Mouse (Mus musculus): ENCODE measurements around the gene Cd274. TPM values are rescaled to one million over a fixed set of nuclear protein-coding genes. Genes with fewer than 3 reads are reported as not detected.
A peak's percentile ranks its signal among the peaks of the same experiment; 100 is the strongest.
"Not testable (repeated sequence)": the region's sequence is repeated elsewhere in the genome, so short reads cannot be mapped to it uniquely, and the experiment has no call there.

Gene Cd274
- polyA plus RNA-seq, 1 experiment = 52.6 TPM

DNA sequence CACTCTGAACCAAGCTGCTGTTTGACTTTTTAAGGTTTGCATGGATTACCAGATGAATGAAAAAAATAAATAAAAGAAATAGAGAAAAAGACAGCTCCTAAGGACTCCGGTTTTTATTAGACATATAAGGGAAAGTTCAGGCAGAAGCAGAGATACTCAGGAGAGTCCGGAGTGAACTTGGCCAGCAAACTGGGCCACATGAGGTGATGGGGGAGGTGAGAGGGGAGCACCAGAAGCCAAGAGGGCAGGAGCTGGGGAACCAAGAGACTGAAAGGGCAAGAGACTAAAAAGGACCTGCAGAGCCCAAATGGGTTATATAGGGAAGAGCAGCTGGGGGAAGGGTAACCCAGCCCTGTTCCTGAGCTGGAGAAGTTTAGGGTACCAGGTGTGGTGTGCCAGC, 27.5 kb downstream of the Cd274 start:
- H3K27ac ChIP-seq (replicated peaks; ENCODE audit: low read depth, low read length) = peak overlapping the region; percentile 93
- peaks cover 7% of the 10 kb centered on the region; the same call in 1 of the 2 replicates for H3K4me1 ChIP-seq (ENCODE audit: control insufficient read depth, insufficient read depth, insufficient read length, low read length)
- no peak overlapping the region for H3K4me3 ChIP-seq (ENCODE audit: insufficient read depth, low read depth, low read length)

DNA sequence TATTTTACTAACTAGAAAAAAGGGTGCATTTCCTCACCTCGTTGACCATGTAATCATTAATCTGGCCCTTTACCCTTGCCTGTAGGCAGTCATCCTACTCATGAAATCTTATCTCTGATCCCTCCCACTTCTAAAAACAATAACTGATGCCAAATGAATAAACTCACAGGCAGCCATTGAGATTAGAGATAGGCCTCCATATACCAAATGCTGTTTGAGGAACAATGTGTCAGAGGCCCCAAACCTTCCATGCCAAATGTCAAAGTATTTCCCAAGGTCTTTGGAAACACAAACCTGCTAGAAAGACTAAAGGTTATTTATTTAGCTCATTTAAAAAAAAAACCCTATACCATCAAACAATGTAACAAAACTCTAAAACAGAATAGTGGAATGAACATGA, 29.1 kb downstream of the Cd274 start:
- H3K4me1 ChIP-seq (ENCODE audit: control insufficient read depth, insufficient read depth, insufficient read length, low read length) = peaks cover 5% of the 10 kb centered on the region; the same call in 1 of the 2 replicates
- no peak overlapping the region for H3K4me3 ChIP-seq (ENCODE audit: insufficient read depth, low read depth, low read length)
- 0 out of 2 replicates have a peak overlapping the region, but pooled peaks have one; percentile 55 for H3K27ac ChIP-seq (replicated peaks; ENCODE audit: low read depth, low read length)

DNA sequence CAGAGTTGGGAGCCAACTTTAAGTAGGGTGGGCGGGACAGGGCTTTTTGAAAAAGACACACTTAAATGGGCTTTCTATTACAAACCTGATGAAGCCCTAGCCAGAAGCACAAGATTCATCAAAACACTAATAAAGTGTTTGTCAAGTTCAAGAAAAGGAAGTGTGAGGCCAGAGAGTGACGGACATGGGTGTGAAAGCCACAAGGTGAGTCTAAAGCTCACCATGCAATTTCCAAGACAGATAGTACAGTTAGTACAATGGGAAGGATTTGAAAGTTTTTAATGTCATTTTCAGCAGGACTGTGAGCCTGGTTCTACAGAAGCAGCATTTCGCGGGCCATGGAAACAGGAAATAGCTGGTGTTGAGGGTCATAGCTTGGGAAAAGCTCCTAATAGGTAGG, 32.5 kb downstream of the Cd274 start:
- Histone ChIP-seq H3K27ac (replicated peaks; ENCODE audit: low read depth, low read length) (no peak overlapping the region), H3K4me3 (ENCODE audit: insufficient read depth, low read depth, low read length) (no peak overlapping the region), H3K4me1 (ENCODE audit: control insufficient read depth, insufficient read depth, insufficient read length, low read length) (0 out of 2 replicates have a peak, but pooled peaks cover 3% of the 10 kb centered on the region)

DNA sequence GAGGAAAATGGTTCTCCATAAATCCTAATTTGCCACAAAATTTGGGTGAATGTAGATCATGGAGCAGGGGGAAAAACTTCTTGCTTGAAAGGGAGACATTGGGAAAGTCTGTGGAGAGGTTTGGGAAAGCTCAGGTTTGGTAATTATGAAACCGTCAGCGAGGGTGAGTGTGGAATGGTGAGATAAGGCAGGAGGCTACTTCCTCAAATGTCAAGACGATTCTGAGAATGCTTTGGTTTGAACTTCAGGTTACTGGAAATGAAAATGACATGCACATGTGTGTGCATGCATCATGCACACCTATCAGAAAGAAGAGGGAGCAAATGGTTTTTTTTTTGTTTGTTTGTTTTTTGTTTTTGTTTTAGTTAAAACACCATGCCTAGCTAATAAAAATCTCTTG, 33.2 kb downstream of the Cd274 start:
- Histone ChIP-seq H3K27ac (replicated peaks; ENCODE audit: low read depth, low read length) (no peak overlapping the region), H3K4me3 (ENCODE audit: insufficient read depth, low read depth, low read length) (no peak overlapping the region), H3K4me1 (ENCODE audit: control insufficient read depth, insufficient read depth, insufficient read length, low read length) (no peaks in the 10 kb centered on the region)

DNA sequence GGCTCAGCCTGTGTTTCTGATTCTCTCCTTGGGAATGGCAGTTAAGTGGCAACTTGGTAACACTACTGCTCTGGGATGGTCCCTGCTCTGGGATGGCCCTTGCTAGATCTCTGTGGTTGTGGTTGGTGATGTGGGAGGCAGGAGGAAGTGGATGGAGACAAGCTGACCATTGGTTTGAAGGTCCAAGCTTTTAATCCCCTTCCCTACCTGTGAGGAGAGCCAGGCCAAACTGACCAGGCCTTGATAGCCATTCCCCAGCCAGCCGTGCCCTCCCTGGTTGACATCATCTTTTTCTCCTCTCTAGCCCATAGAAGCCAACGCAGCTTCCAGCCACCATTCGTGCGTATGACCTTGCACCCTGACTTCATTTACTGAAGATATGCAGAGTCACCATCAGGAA, 35.4 kb downstream of the Cd274 start:
- no peak overlapping the region for H3K27ac ChIP-seq (replicated peaks; ENCODE audit: low read depth, low read length)
- H3K4me1 ChIP-seq (ENCODE audit: control insufficient read depth, insufficient read depth, insufficient read length, low read length) = no peaks in the 10 kb centered on the region

DNA sequence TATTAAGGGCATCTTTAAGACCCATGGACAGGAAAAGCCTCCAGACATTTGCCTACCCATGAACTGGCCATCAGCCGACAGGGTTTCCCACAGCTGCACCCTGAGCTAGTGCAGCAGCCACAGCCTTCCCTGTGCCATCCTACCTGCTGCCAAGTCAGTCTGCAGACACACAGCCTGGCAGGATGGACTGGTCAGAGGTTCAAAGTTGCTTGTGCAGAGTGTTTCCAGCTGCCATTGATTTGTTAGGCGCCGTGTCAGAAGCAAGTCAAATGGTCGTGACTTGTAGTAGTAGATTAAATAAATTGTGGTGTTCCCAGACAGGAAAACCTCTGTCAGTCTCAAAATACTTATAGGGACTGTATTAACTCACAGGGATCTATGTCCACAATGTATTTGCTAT, 36.0 kb downstream of the Cd274 start:
- no peak overlapping the region for H3K27ac ChIP-seq (replicated peaks; ENCODE audit: low read depth, low read length)
- H3K4me3 ChIP-seq (ENCODE audit: insufficient read depth, low read depth, low read length) = no peak overlapping the region
- no peaks in the 10 kb centered on the region for H3K4me1 ChIP-seq (ENCODE audit: control insufficient read depth, insufficient read depth, insufficient read length, low read length)

More for the DNA sequence above, 35.4 kb downstream of the Cd274 start:
- no peak overlapping the region for H3K4me3 ChIP-seq (ENCODE audit: insufficient read depth, low read depth, low read length)

DNA sequence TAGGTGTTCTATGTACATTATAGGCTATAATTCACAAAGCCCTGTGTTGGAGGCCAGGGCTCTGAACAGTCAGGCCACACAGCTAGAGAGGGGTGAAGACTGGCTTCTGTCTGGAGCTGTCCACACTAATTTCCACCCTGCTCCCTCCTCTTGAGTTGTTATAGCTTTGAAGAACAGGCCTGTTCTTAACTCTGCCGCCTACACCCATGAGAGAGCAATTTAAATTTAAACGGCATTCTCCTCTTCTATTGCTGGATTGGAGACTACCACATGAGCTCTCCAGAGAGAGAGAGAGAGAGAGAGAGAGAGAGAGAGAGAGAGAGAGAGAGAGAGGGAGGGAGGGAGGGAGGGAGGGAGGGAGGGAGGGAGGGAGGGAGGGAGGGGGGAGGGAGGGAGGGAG, 38.1 kb downstream of the Cd274 start:
- no peak overlapping the region for H3K4me3 ChIP-seq (ENCODE audit: insufficient read depth, low read depth, low read length)
- no peaks in the 10 kb centered on the region for H3K4me1 ChIP-seq (ENCODE audit: control insufficient read depth, insufficient read depth, insufficient read length, low read length)
- no peak overlapping the region for H3K27ac ChIP-seq (replicated peaks; ENCODE audit: low read depth, low read length)

DNA sequence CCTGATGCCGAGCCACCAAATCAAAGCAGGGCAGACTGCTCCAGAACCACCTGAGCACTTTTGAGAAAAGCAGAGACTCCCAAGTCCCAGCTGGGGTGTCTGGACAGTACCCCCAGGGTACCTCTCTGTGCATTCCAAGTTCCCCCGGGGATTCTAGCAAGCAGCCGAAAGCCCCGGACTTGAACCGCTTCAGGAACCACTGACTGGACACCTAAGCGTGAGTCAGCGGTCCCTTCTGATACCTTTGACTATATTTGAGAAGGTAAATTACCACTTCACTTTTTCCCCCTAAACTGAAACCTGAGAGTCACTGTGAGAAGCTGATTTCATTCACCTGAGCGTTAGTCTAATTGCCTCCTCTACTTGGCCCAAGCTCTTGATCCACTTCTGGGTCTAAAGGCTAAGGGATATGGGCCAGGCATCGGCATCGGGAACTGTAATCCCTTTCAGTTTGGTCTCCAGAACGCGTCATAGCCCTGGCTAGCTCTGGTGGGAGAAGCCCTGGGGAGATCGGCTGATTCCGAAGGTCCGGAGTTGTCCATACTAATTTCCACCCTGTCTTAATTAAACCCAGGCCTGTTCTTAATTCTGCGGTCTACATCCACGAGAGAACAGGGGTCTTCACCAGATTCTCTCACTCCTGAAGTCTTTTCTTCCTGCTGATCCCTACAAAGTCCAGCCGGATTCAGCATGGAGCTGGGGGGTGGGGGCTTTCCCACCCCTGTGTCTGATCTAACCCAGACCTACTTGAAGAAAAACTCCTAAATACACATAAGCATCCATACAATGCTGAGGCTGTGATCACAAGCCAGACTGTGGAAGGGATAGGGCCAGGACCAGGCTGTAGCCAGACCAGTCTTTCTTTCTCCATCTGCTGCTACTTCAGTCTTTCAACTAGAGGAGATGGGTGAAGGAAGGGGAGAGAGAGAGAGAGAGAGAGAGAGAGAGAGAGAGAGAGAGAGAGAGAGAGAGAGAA, 39.1 kb downstream of the Cd274 start:
- Histone ChIP-seq H3K4me1 (ENCODE audit: control insufficient read depth, insufficient read depth, insufficient read length, low read length) (no peaks in the 10 kb centered on the region), H3K27ac (replicated peaks; ENCODE audit: low read depth, low read length) (no peak overlapping the region), H3K4me3 (ENCODE audit: insufficient read depth, low read depth, low read length) (no peak overlapping the region)

DNA sequence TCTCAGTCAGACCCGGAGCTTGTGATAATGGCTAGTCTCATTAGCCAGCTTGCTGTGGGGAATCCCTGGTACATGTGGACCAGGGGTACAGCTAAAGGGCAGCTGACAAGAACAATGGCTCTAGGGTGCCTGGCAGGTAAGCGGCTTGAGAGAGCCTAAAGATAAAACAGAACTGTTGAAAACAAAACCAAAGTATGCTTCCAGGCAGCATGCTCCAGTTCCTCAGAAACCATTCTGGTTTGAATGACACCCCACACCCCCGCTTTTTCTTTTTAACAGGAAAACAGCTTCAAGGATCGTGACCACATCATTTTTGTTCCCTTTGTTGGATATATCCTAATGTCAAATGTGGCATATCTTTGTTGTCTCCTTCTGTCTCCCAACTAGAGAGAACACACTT, 43.4 kb downstream of the Cd274 start, which contains the start of gene Pdcd1lg2:
Pdcd1lg2 (plus strand) TSS at position 301 of the 400 bp plus-strand sequence.
- Histone ChIP-seq H3K4me1 (ENCODE audit: control insufficient read depth, insufficient read depth, insufficient read length, low read length) (peaks cover 2% of the 10 kb centered on the region; the same call in 1 of the 2 replicates), H3K4me3 (ENCODE audit: insufficient read depth, low read depth, low read length) (no peak within 1 kb of the TSS), H3K27ac (replicated peaks; ENCODE audit: low read depth, low read length) (no peak within 1 kb of the TSS)

DNA sequence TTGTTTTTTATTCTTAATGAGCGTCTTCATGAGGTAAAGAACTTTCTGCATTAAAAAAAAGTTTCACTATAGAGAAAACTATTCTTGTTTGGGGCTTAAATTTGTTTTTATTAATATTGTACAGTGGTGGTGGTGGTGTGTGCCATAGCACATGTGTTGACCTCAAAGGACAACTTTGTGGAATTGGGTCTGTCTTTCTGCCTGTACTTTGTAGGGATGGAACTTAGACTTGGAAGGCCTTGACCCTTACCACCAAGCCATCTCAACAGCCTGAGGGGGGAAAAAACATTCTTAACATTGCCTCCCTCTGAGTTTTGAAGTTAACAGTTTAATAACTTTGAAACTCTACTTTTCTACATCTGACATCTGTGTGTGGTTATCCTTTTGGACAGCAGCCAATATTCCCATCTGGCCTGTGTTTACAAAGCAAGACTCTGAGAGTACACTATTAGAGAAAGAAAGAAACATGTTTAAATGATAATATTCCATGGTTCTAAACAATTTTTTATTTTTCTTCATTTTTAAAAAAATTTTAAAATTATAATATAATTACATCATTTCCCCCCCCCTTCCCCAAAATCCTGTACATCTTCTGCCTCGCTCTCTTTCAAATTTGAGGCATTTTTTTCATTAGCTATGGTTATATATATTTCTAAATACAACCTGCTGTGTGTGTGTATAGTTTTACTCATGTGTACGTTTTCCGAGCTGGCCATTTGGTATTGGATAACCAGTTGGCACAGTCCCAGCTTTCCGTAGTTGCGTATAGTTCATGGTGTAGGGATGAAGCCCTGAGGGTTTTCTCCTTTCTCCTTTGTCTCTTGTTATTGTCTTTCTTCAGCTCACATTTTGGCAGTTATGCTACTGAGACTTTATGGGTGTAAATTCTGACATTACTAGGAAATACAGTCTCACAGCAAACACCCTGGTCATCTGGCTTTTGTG, 45.5 kb downstream of the Cd274 start:
- no peak overlapping the region for H3K4me3 ChIP-seq (ENCODE audit: insufficient read depth, low read depth, low read length)
- peaks cover 6% of the 10 kb centered on the region for H3K4me1 ChIP-seq (ENCODE audit: control insufficient read depth, insufficient read depth, insufficient read length, low read length)
- no peak overlapping the region for H3K27ac ChIP-seq (replicated peaks; ENCODE audit: low read depth, low read length)

DNA sequence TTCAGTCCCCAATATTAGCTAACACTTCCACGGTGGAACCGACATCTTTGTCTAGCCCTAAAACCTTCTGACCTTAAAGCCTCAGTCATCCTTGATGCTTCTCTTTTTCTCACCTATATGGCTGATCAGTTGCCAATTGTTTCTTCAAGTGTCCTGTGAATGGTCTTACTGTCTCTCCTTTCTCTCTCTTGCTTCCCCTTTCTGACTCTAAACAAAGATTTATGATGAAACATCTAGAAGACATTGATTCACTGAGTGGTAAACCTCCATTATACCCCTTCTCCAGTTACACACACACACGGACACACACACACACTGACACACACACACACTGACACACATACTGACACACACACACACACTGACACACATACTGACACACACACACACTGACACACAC, 47.3 kb downstream of the Cd274 start:
- Histone ChIP-seq H3K27ac (replicated peaks; ENCODE audit: low read depth, low read length) (no peak overlapping the region), H3K4me3 (ENCODE audit: insufficient read depth, low read depth, low read length) (no peak overlapping the region), H3K4me1 (ENCODE audit: control insufficient read depth, insufficient read depth, insufficient read length, low read length) (peaks cover 12% of the 10 kb centered on the region)

DNA sequence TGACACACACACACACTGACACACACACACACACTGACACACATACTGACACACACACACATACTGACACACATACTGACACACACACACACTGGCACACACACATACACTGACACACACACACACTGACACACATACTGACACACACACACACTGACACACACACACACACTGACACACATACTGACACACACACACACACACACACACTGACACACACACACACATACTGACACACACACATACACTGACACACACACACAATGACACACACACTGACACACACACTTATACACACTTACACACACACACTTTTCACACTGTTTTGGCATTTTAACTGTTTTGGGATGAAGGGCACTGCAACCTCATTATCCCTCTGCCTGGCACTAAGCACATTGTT, 47.7 kb downstream of the Cd274 start:
- H3K4me3 ChIP-seq (ENCODE audit: insufficient read depth, low read depth, low read length) = not testable (repeated sequence)

DNA sequence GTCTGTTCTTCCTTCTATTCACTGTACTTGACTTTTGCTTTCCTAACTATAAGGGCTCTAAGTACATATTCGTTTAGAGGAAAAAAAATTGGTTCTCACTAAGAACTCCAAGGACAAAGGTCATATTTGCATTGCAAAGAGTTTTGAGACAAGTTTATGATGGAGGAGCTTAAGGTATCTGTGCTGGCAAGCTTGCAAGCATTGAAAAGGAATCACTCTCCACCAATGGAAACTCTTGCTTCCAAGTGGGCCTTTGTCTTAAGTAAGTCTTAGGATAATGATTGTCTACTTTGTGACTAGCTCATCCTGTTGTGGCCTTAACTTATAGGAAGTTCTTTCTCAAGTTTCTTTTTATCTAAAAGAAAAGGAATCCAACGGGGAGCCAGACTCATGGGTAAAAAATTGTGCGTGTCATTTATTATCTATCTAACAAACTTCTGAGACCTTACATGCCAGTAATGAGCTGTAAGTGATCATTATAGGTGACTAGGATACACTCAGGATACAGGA, 49.2 kb downstream of the Cd274 start:
- no peak overlapping the region for H3K27ac ChIP-seq (replicated peaks; ENCODE audit: low read depth, low read length)
- peaks cover 17% of the 10 kb centered on the region for H3K4me1 ChIP-seq (ENCODE audit: control insufficient read depth, insufficient read depth, insufficient read length, low read length)
- H3K4me3 ChIP-seq (ENCODE audit: insufficient read depth, low read depth, low read length) = no peak overlapping the region

More for the DNA sequence above, 47.7 kb downstream of the Cd274 start:
- peaks cover 12% of the 10 kb centered on the region for H3K4me1 ChIP-seq (ENCODE audit: control insufficient read depth, insufficient read depth, insufficient read length, low read length)
- H3K27ac ChIP-seq (replicated peaks; ENCODE audit: low read depth, low read length) = not testable (repeated sequence)

DNA sequence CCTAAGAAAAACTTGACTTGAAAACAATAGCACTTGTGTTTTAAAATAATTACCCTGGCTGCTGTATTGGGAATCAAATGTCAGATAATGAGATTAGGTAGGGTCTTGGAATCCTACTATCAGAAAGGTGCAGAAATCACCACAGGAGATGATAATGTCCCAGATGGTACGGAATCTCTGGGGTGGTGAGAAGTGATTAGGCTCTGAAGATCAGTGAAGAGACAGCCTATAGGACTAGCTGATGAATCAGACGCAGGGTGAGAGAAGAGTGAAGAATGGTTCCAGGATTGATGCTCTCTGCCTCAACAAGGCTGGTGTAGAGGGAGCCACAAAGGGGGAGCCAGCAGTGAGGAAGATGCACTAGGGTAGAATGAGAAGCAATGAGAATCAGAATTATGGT, 49.9 kb downstream of the Cd274 start:
- Histone ChIP-seq H3K4me3 (ENCODE audit: insufficient read depth, low read depth, low read length) (no peak overlapping the region), H3K27ac (replicated peaks; ENCODE audit: low read depth, low read length) (peak overlapping the region; percentile 61), H3K4me1 (ENCODE audit: control insufficient read depth, insufficient read depth, insufficient read length, low read length) (peaks cover 17% of the 10 kb centered on the region)

DNA sequence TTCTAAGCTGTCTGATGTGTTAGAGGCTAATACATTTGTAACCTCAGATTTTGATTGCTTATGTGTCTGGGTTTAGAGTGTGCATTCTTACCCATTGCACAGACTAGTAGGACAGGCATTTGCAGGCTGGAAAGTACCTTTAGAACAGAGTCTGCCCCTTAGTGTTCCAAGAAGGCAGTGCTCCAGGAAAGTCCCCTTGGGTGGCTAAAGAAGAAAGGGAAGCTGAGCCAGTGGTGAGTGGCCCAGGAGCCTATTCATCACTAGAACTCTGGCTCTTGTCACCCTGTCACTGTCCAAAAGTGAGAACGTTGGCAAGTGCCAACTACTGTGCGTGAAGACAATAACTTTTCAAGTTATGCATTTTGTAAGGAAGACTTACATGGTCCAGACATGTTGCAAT, 50.6 kb downstream of the Cd274 start:
- H3K27ac ChIP-seq (replicated peaks; ENCODE audit: low read depth, low read length) = peak overlapping the region; percentile 14
- H3K4me1 ChIP-seq (ENCODE audit: control insufficient read depth, insufficient read depth, insufficient read length, low read length) = peaks cover 17% of the 10 kb centered on the region
- no peak overlapping the region for H3K4me3 ChIP-seq (ENCODE audit: insufficient read depth, low read depth, low read length)
